Mouse (Mus musculus): ENCODE measurements around the gene Arglu1. TPM values are rescaled to one million over a fixed set of nuclear protein-coding genes. Genes with fewer than 3 reads are reported as not detected.

Arglu1 gene
- total and polyA plus RNA-seq, 3 experiments = 35.1 to 135 (median 58.5) TPM

- dilution Hi-C loops (cut with MboI; ENCODE audit: extremely low pct_ligation_motif_present, extremely low pct_unique_long_range_greater_than_20kb, low sequenced_read_pairs) (no loop called here), in situ Hi-C loops (cut with MboI; ENCODE audit: low pct_ligation_motif_present, low pct_unique_long_range_greater_than_20kb, low sequenced_read_pairs) (no loop called here)
- H3K27me3 ChIP-seq (replicated peaks) = no peaks in the 10 kb centered on the region
- H3K79me2 ChIP-seq (replicated peaks; ENCODE audit: control insufficient read depth, extremely low read depth, insufficient read depth, poor library complexity, severe bottlenecking) = no peaks in the 10 kb centered on the region
- H3K4me1 ChIP-seq (ENCODE audit: control insufficient read depth in 1 of 2, insufficient read depth in 2 of 2) = no peaks in the 10 kb centered on the region
- peaks cover 28% of the 10 kb centered on the region for H3K9me3 ChIP-seq (replicated peaks; ENCODE audit: low read length)
- H3K4me3 ChIP-seq (replicated peaks in 1 of 3; ENCODE audit: low read depth in 2 of 3, low read length in 2 of 3, poor library complexity in 1 of 3) = no peak overlapping the region
- no peak overlapping the region for H3K27ac ChIP-seq (ENCODE audit: insufficient read depth, low read depth)
- DNase-seq (ENCODE audit: extremely low read depth) = no peak
- no peak overlapping the region for H3K9ac ChIP-seq (ENCODE audit: insufficient read depth, low read depth)
- no peak overlapping the region for H3K4me2 ChIP-seq (ENCODE audit: insufficient read depth, low read depth, poor library complexity, severe bottlenecking)
- TF ChIP-seq USF1 (IDR thresholded peaks at IDR 0.05; ENCODE audit: low read depth, low read length) (no peak), KAT2A (IDR thresholded peaks at IDR 0.05; ENCODE audit: insufficient replicate concordance, low read length) (no peak), ZC3H11A (IDR thresholded peaks at IDR 0.05; ENCODE audit: low read depth, low read length) (no peak), ZKSCAN1 (IDR thresholded peaks at IDR 0.05; ENCODE audit: borderline replicate concordance, low read depth, low read length) (no peak), MXI1 (IDR thresholded peaks at IDR 0.05; ENCODE audit: low read depth, low read length) (no peak), CTCF (conservative IDR thresholded peaks at IDR 0.05 in 1 of 2, IDR thresholded peaks at IDR 0.05 in 1 of 2; ENCODE audit: low read depth in 2 of 2, low read length in 2 of 2) (no peak), HCFC1 (IDR thresholded peaks at IDR 0.05; ENCODE audit: low read depth, low read length) (no peak), MAZ (IDR thresholded peaks at IDR 0.05; ENCODE audit: low read depth, low read length) (no peak), E2F4 (IDR thresholded peaks at IDR 0.05; ENCODE audit: insufficient replicate concordance, low read depth, low read length) (no peak), TCF12 (IDR thresholded peaks at IDR 0.05; ENCODE audit: low read depth, low read length) (no peak), NRF1 (IDR thresholded peaks at IDR 0.05; ENCODE audit: low read depth, low read length) (no peak), SIN3A (IDR thresholded peaks at IDR 0.05; ENCODE audit: low read length) (no peak), EP300 (IDR thresholded peaks at IDR 0.05; ENCODE audit: low read length) (no peak), POLR2A (IDR thresholded peaks at IDR 0.05; ENCODE audit: low read depth, low read length) (no peak), PAX5 (IDR thresholded peaks at IDR 0.05; ENCODE audit: low read length) (no peak), NELFE (IDR thresholded peaks at IDR 0.05; ENCODE audit: low read depth, low read length) (no peak), RCOR1 (conservative IDR thresholded peaks at IDR 0.05; ENCODE audit: low read depth, low read length) (no peak), ELF1 (IDR thresholded peaks at IDR 0.05; ENCODE audit: low read depth, low read length) (no peak)
- peaks cover 7 to 26% of the 10 kb centered on the region in 2 experiments for H3K36me3 ChIP-seq (replicated peaks in 1 of 2; ENCODE audit: control insufficient read depth in 1 of 2, insufficient read depth in 1 of 2, low read length in 1 of 2)
Measured at GRCm38 (mm10) chr8:8656578-8657441, 33.5 kb downstream of the Arglu1 start.
